Comparison of ENCODE assay signal across 14 mouse cellular contexts in the genomic region with DNA sequence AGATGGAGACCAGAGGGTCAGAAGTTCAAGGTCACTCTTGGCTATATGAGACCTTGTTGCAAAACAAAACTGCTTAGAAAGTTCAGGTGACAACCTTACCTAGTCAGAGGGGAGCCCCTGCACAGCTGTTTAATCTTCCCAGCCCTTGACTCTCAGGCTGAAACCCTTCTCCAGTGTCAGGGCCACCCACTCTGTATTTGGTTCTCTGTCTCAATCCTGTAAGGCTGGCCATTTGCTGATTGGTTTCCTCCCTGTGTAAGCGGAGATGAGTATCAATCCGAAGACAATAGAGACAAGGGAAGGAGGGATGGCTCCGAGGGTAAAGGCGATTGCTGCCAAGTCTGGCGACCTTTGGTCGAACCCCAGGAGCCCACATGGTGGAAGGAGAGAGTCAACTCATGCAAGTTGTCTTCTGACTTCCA. TPM values are rescaled to one million over a fixed set of nuclear protein-coding genes. Genes with fewer than 3 reads are reported as not detected.
DNase-seq lines count a peak whose midpoint lies in the region; ATAC-seq lines count a peak whose summit lies in the region.
"Had no signal": no experiment of that assay in that cellular context is flagged by ENCODE, and none has a peak within 500 bp of the region (broad histone marks: within the 10 kb centered on the region; RNA-seq: fewer than 3 reads in every experiment).

No protein-coding gene starts in this region.

- ATAC-seq in CD4-positive, CD25-positive, alpha-beta regulatory T cell, adult 4 months, result no peak
- ATAC-seq: activated CD4-positive, CD25-positive, alpha-beta regulatory T cell, adult 4 months; forebrain, embryonic 16.5 days; hindbrain, postnatal 0 days; lung, postnatal 0 days had no signal

- peak; percentile 35 for DNase-seq in lung, postnatal 10 days
- DNase-seq in lung, postnatal 36 days, result no peak
- peak; percentile 89 for DNase-seq in ZHBTc4 (ENCODE audit: low read depth, low spot score)
- peak; percentile 52 for DNase-seq in kidney, adult 9 months
- no peak for DNase-seq in adipocyte (ENCODE audit: low spot score)
- no peak for DNase-seq in adrenal gland, adult 8-10 months
- DNase-seq: adrenal gland, postnatal 36 days; cerebellum, adult 2 months; thymus, adult 2 months had no signal

RNA-seq across cellular contexts. Expression of gene Gtf2i, which starts 25.6 kb away (rescaled TPM):
- 100 to 1,000 TPM in 1 of 2 experiments, 10 to 100 TPM in 1; 96.3 to 125 TPM for polyA plus RNA-seq in CD4-positive, CD25-positive, alpha-beta regulatory T cell, adult 4 months (2017; shearing (Covaris generic))
- total RNA-seq in adrenal gland, adult 8-10 months (2022), result 100 to 1,000 TPM; 215 to 303 (median 258) TPM

Comparison
In these comparisons a context has a peak if more than half of its experiments do, and no peak if none do; other contexts are left out.
1. DNase-seq: peak in lung, postnatal 10 days (single experiment), ZHBTc4 (single experiment) and kidney, adult 9 months (single experiment); none in lung, postnatal 36 days (single experiment), adipocyte (single experiment) and adrenal gland, adult 8-10 months (single experiment).